Mouse (Mus musculus): ENCODE results near the gene Ggta1. TPM values are rescaled to one million over a fixed set of nuclear protein-coding genes. Genes with fewer than 3 reads are reported as not detected.
A peak's percentile ranks its signal among the peaks of the same experiment; 100 is the strongest.
"Not testable (repeated sequence)": the region's sequence is repeated elsewhere in the genome, so short reads cannot be mapped to it uniquely, and the experiment has no call there.

Gene Ggta1
- polyA plus RNA-seq, 1 experiment from 2014 or later, result 14.6 TPM

DNA sequence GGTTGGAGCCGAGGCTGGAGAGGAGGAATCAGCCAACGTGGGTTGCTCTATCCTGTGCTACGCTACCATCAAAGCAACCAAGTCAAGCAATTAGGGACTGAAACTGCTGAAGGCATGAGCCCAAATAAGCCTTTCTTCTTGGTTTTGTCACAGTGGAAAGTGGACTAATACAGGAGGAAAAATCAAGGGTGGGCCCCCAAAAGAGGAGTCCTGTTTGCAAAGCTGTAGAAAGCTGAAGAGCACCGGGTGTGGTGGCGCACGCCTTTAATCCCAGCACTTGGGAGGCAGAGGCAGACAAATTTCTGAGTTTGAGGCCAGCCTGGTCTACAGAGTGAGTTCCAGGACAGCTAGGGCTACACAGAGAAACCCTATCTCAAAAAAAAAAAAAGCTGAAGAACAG, 10.3 kb downstream of the Ggta1 start:
- not testable (repeated sequence) for H3K4me2 ChIP-seq (ENCODE audit: low read depth, low read length); H3K4me3 ChIP-seq (ENCODE audit: low read length); H3K9me3 ChIP-seq (ENCODE audit: control insufficient read depth, low read length); H3K27ac ChIP-seq (ENCODE audit: low read length); ATAC-seq; H3K27me3 ChIP-seq (replicated peaks; ENCODE audit: control insufficient read depth, insufficient read depth, low read length); H3K36me3 ChIP-seq (ENCODE audit: control insufficient read depth, insufficient read depth, low read length); H3K4me1 ChIP-seq (ENCODE audit: control insufficient read depth, insufficient read depth, low read length); H3K9ac ChIP-seq (ENCODE audit: low read depth, low read length)
- WGBS, result 93% methylated on average over 6 of the region's 6 CpGs

DNA sequence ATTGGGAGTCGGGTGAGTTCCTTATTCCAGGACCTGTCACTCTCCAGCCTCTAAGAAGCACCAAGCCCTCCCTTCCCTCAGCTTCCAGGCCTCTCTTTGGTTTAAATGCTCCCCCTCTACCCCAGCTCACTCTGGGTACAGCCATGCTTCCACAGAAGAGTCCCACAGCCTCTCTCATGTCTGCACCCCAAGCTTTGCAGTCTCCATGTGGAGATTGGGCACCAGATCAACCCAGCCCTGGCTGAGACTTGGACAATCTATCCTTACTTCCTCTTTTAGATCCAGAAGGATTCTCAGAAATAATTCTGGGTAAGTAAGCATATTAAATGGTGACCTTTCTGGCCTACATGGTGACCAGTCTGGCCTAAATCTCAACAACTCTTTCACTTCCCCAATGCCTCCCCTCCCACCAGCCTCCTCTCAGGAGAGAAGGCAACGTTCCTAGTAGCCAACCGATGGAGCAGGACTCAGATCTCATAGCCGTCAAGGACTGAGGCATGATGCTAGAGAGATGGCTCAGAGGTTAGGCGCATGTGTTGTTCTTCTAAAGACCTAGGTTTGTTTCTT, 11.5 kb downstream of the Ggta1 start:
- Histone ChIP-seq H3K9ac (ENCODE audit: low read depth, low read length) (no peak overlapping the region), H3K4me3 (ENCODE audit: low read length) (no peak overlapping the region), H3K4me2 (ENCODE audit: low read depth, low read length) (no peak overlapping the region), H3K4me1 (ENCODE audit: control insufficient read depth, insufficient read depth, low read length) (no peaks in the 10 kb centered on the region; the same call in 1 of the 2 replicates), H3K36me3 (ENCODE audit: control insufficient read depth, insufficient read depth, low read length) (no peaks in the 10 kb centered on the region), H3K27ac (ENCODE audit: low read length) (no peak overlapping the region), H3K27me3 (replicated peaks; ENCODE audit: control insufficient read depth, insufficient read depth, low read length) (no peaks in the 10 kb centered on the region), H3K9me3 (ENCODE audit: control insufficient read depth, low read length) (no peaks in the 10 kb centered on the region)
- no peak for ATAC-seq
- WGBS, result 86% methylated on average over 5 of the region's 5 CpGs

GRCm38 (mm10) chr2:35450856-35451255, 12.2 kb downstream of the Ggta1 start:
- no peak overlapping the region for H3K27ac ChIP-seq (ENCODE audit: low read length)
- no peaks in the 10 kb centered on the region for H3K9me3 ChIP-seq (ENCODE audit: control insufficient read depth, low read length)
- no peaks in the 10 kb centered on the region for H3K36me3 ChIP-seq (ENCODE audit: control insufficient read depth, insufficient read depth, low read length)
- no peak overlapping the region for H3K9ac ChIP-seq (ENCODE audit: low read depth, low read length)
- no peak for ATAC-seq
- 81% methylated on average over 4 of the region's 4 CpGs for WGBS
- H3K4me3 ChIP-seq (ENCODE audit: low read length), result no peak overlapping the region
- no peaks in the 10 kb centered on the region for H3K27me3 ChIP-seq (replicated peaks; ENCODE audit: control insufficient read depth, insufficient read depth, low read length)
- H3K4me1 ChIP-seq (ENCODE audit: control insufficient read depth, insufficient read depth, low read length), result peaks cover 7% of the 10 kb centered on the region
- H3K4me2 ChIP-seq (ENCODE audit: low read depth, low read length), result no peak overlapping the region

- Histone ChIP-seq H3K9me3 (ENCODE audit: control insufficient read depth, low read length) (no peaks in the 10 kb centered on the region), H3K4me1 (ENCODE audit: control insufficient read depth, insufficient read depth, low read length) (peaks cover 16% of the 10 kb centered on the region), H3K9ac (ENCODE audit: low read depth, low read length) (no peak overlapping the region)
Measured at GRCm38 (mm10) chr2:35449687-35450622, 13.1 kb downstream of the Ggta1 start.

GRCm38 (mm10) chr2:35448914-35449670, 13.9 kb downstream of the Ggta1 start:
- ATAC-seq, result no peak
- H3K9ac ChIP-seq (ENCODE audit: low read depth, low read length), result no peak overlapping the region
- no peak overlapping the region for H3K4me3 ChIP-seq (ENCODE audit: low read length)
- 80% methylated on average over 9 of the region's 9 CpGs for WGBS
- no peaks in the 10 kb centered on the region for H3K27me3 ChIP-seq (replicated peaks; ENCODE audit: control insufficient read depth, insufficient read depth, low read length)
- H3K4me1 ChIP-seq (ENCODE audit: control insufficient read depth, insufficient read depth, low read length), result peaks cover 20% of the 10 kb centered on the region
- H3K4me2 ChIP-seq (ENCODE audit: low read depth, low read length), result no peak overlapping the region
- H3K9me3 ChIP-seq (ENCODE audit: control insufficient read depth, low read length), result no peaks in the 10 kb centered on the region
- H3K36me3 ChIP-seq (ENCODE audit: control insufficient read depth, insufficient read depth, low read length), result no peaks in the 10 kb centered on the region
- H3K27ac ChIP-seq (ENCODE audit: low read length), result no peak overlapping the region

More at GRCm38 (mm10) chr2:35449687-35450622, 13.1 kb downstream of the Ggta1 start:
- no peak overlapping the region for H3K4me3 ChIP-seq (ENCODE audit: low read length)
- 74% methylated on average over 12 of the region's 12 CpGs for WGBS
- no peaks in the 10 kb centered on the region for H3K27me3 ChIP-seq (replicated peaks; ENCODE audit: control insufficient read depth, insufficient read depth, low read length)
- no peak overlapping the region for H3K4me2 ChIP-seq (ENCODE audit: low read depth, low read length)
- no peaks in the 10 kb centered on the region for H3K36me3 ChIP-seq (ENCODE audit: control insufficient read depth, insufficient read depth, low read length)
- H3K27ac ChIP-seq (ENCODE audit: low read length), result no peak overlapping the region
- no peak for ATAC-seq

GRCm38 (mm10) chr2:35448215-35448913, 14.7 kb downstream of the Ggta1 start:
- no peak overlapping the region for H3K27ac ChIP-seq (ENCODE audit: low read length)
- H3K27me3 ChIP-seq (replicated peaks; ENCODE audit: control insufficient read depth, insufficient read depth, low read length), result no peaks in the 10 kb centered on the region
- no peak for ATAC-seq
- no peak overlapping the region for H3K4me2 ChIP-seq (ENCODE audit: low read depth, low read length)
- WGBS, result 60% methylated on average over 7 of the region's 7 CpGs
- H3K4me1 ChIP-seq (ENCODE audit: control insufficient read depth, insufficient read depth, low read length), result peaks cover 22% of the 10 kb centered on the region
- H3K9me3 ChIP-seq (ENCODE audit: control insufficient read depth, low read length), result no peaks in the 10 kb centered on the region
- H3K36me3 ChIP-seq (ENCODE audit: control insufficient read depth, insufficient read depth, low read length), result no peaks in the 10 kb centered on the region
- no peak overlapping the region for H3K9ac ChIP-seq (ENCODE audit: low read depth, low read length)
- no peak overlapping the region for H3K4me3 ChIP-seq (ENCODE audit: low read length)

DNA sequence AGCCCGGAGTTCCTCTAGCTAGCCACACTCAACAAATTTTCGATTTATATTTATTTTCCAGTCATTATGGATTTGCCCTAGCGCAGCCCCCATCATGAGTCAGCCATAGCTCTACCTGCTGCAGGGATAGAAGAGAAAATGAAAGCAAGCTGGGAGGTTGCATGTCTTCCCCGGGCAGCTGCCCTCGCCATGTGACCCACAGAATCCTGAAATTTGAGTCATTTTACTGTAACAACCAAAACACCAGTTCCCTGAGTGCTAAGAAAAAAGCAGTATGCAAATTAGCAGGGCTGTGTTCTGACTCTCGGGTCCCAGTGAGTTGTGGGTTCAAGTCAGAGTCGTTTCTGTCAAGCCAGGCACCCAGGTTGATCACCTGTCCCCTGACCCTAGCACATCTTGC, 15.6 kb downstream of the Ggta1 start:
- no peaks in the 10 kb centered on the region for H3K36me3 ChIP-seq (ENCODE audit: control insufficient read depth, insufficient read depth, low read length)
- 0 out of 2 replicates have a peak overlapping the region, but pooled peaks have one; percentile 12 for H3K27ac ChIP-seq (ENCODE audit: low read length)
- no peak overlapping the region for H3K9ac ChIP-seq (ENCODE audit: low read depth, low read length)
- no peaks in the 10 kb centered on the region for H3K9me3 ChIP-seq (ENCODE audit: control insufficient read depth, low read length)
- WGBS, result 84% methylated on average over 7 of the region's 7 CpGs
- H3K4me2 ChIP-seq (ENCODE audit: low read depth, low read length), result no peak overlapping the region
- H3K27me3 ChIP-seq (replicated peaks; ENCODE audit: control insufficient read depth, insufficient read depth, low read length), result no peaks in the 10 kb centered on the region
- no peak overlapping the region for H3K4me3 ChIP-seq (ENCODE audit: low read length)
- H3K4me1 ChIP-seq (ENCODE audit: control insufficient read depth, insufficient read depth, low read length), result peaks cover 22% of the 10 kb centered on the region
- no peak for ATAC-seq

- H3K9me3 ChIP-seq (ENCODE audit: control insufficient read depth, low read length), result no peaks in the 10 kb centered on the region
- H3K4me1 ChIP-seq (ENCODE audit: control insufficient read depth, insufficient read depth, low read length), result peaks cover 23% of the 10 kb centered on the region
- peak overlapping the region; percentile 59; the same call in 1 of the 2 replicates for H3K27ac ChIP-seq (ENCODE audit: low read length)
- H3K9ac ChIP-seq (ENCODE audit: low read depth, low read length), result no peak overlapping the region
- H3K4me2 ChIP-seq (ENCODE audit: low read depth, low read length), result no peak overlapping the region
- ATAC-seq, result no peak
- no peak overlapping the region for H3K4me3 ChIP-seq (ENCODE audit: low read length)
- H3K36me3 ChIP-seq (ENCODE audit: control insufficient read depth, insufficient read depth, low read length), result no peaks in the 10 kb centered on the region
- no peaks in the 10 kb centered on the region for H3K27me3 ChIP-seq (replicated peaks; ENCODE audit: control insufficient read depth, insufficient read depth, low read length)
- 82% methylated on average over 8 of the region's 8 CpGs for WGBS
Measured at GRCm38 (mm10) chr2:35446798-35447197, 16.2 kb downstream of the Ggta1 start.

DNA sequence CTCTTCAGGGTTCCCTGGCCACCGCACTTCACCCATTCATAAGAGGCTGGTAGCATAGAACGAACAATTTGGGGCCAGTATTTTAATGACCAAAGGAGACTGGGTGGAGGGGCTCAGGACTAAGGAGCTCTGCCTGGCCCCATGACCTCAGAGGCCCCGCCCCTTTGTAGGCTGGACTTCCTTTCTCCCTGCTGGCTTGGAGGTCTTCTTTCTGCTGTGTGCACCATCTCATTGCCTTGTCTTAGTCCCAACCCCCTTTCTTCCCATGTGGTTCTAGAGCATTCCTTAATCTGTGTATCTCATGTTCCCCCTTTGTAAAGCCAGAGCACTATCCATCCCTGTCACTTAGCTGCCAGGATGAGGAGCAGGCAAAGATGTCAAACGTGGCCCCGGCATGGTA, 16.7 kb downstream of the Ggta1 start:
- peak overlapping the region; percentile 59 for H3K27ac ChIP-seq (ENCODE audit: low read length)
- no peaks in the 10 kb centered on the region for H3K36me3 ChIP-seq (ENCODE audit: control insufficient read depth, insufficient read depth, low read length)
- H3K4me1 ChIP-seq (ENCODE audit: control insufficient read depth, insufficient read depth, low read length), result peaks cover 28% of the 10 kb centered on the region
- H3K4me2 ChIP-seq (ENCODE audit: low read depth, low read length), result no peak overlapping the region
- H3K27me3 ChIP-seq (replicated peaks; ENCODE audit: control insufficient read depth, insufficient read depth, low read length), result no peaks in the 10 kb centered on the region
- ATAC-seq, result no peak
- 83% methylated on average over 5 of the region's 5 CpGs for WGBS
- H3K9ac ChIP-seq (ENCODE audit: low read depth, low read length), result no peak overlapping the region
- no peak overlapping the region for H3K4me3 ChIP-seq (ENCODE audit: low read length)
- H3K9me3 ChIP-seq (ENCODE audit: control insufficient read depth, low read length), result no peaks in the 10 kb centered on the region

All from intestine, embryonic 16.5 days (tissue).